Mouse (Mus musculus) neural tube, embryonic 14.5 days (tissue): ENCODE data around the gene Ppp1cc. TPM values are rescaled to one million over a fixed set of nuclear protein-coding genes. Genes with fewer than 3 reads are reported as not detected.

Experiments
- polyA plus RNA-seq: library from polyadenylated mRNA; unstranded; fragments of >200 nt; fragmentation: Nextera tagmentation; extraction: Ambion mirVana; gene quantifications from 2 replicates; pipeline ENCODE4 v1.2.1, GENCODE M21; 2014

The Ppp1cc gene
- polyA plus RNA-seq, 1 experiment from 2014 or later = 202 TPM

Other genes with a start within 250 kb of the Ppp1cc start
- gene Cux2, start 108.2 kb upstream of the Ppp1cc start, polyA plus RNA-seq = 25.6 and 31.3 TPM in 2 replicates
- 0.86 TPM in 1 of 2 replicates, not detected in the other for gene Myl2, start 57.3 kb upstream of the Ppp1cc start, polyA plus RNA-seq
- 0.13 TPM in 1 of 2 replicates, not detected in the other for gene Ccdc63, start 17.5 kb upstream of the Ppp1cc start, polyA plus RNA-seq
- gene Hvcn1, start 48.5 kb downstream of the Ppp1cc start, polyA plus RNA-seq = 0.72 and 0.84 TPM in 2 replicates
- gene Tctn1, start 106.2 kb downstream of the Ppp1cc start, polyA plus RNA-seq = 5.5 and 7.1 TPM in 2 replicates
- gene Pptc7, start 126.1 kb downstream of the Ppp1cc start, polyA plus RNA-seq = 9.2 and 9.9 TPM in 2 replicates
- gene Rad9b, start 196.0 kb downstream of the Ppp1cc start, polyA plus RNA-seq = 20.2 and 24.7 TPM in 2 replicates
- gene Vps29, start 196.1 kb downstream of the Ppp1cc start, polyA plus RNA-seq = 325 and 347 TPM in 2 replicates
- gene Gpn3, start 213.6 kb downstream of the Ppp1cc start, polyA plus RNA-seq = 44.7 and 48.2 TPM in 2 replicates
- 146 and 158 TPM in 2 replicates for gene Fam216a, start 214.1 kb downstream of the Ppp1cc start, polyA plus RNA-seq
- gene Arpc3, start 233.6 kb downstream of the Ppp1cc start, polyA plus RNA-seq = 46.6 and 81.6 TPM in 2 replicates